Mouse (Mus musculus) hindbrain, embryonic 10.5 days (tissue): ENCODE measurements around the gene Med19. TPM values are rescaled to one million over a fixed set of nuclear protein-coding genes. Genes with fewer than 3 reads are reported as not detected.
"Not testable (repeated sequence)": the region's sequence is repeated elsewhere in the genome, so short reads cannot be mapped to it uniquely, and the experiment has no call there.

Source experiments
- DNase-seq: peaks from one replicate; pipeline ENCODE4 v3.0.0-alpha.2; 2017; ENCODE audit warnings: low spot score
- H3K27ac ChIP-seq: fragments of 300-500 bp; sonication (generic); 2 replicates; pipeline ENCODE4 v1.5.1; 2016; ENCODE audit warnings: mild to moderate bottlenecking, moderate library complexity
- H3K27me3 ChIP-seq: fragments of 300-500 bp; sonication (generic); 2 replicates; pipeline ENCODE4 v1.6.1; 2016; ENCODE audit warnings: mild to moderate bottlenecking; ENCODE audit not compliant: poor library complexity, insufficient read depth, severe bottlenecking
- H3K36me3 ChIP-seq: fragments of 300-500 bp; sonication (generic); 2 replicates; pipeline ENCODE4 v1.6.1; 2016; ENCODE audit warnings: mild to moderate bottlenecking, moderate library complexity
- H3K4me1 ChIP-seq: fragments of 300-500 bp; sonication (generic); replicated peaks from 2 replicates; pipeline ENCODE4 v1.6.1; 2016; ENCODE audit warnings: mild to moderate bottlenecking
- H3K4me3 ChIP-seq: fragments of 300-500 bp; sonication (generic); 2 replicates; pipeline ENCODE4 v1.5.1; 2016; ENCODE audit warnings: mild to moderate bottlenecking, moderate library complexity
- H3K9me3 ChIP-seq: fragments of 300-500 bp; sonication (generic); 2 replicates; pipeline ENCODE4 v1.6.1; 2016; ENCODE audit warnings: mild to moderate bottlenecking, moderate library complexity
- WGBS: fragments of 180-500 bp; shearing (Covaris S2); methylation state at CpG from one replicate; pipeline ENCODE4 v1.1.7; 2016; 5-methylcytosine and 5-hydroxymethylcytosine counted together
- polyA plus RNA-seq: library from polyadenylated mRNA; unstranded; fragments of >200 nt; fragmentation: Nextera tagmentation; extraction: Ambion mirVana; gene quantifications from 2 replicates; pipeline ENCODE4 v1.2.1, GENCODE M21; 2016

The Med19 gene
- polyA plus RNA-seq, 1 experiment from 2014 or later, result 47.6 TPM

GRCm38 (mm10) chr2:84714811-84715561, 36.8 kb downstream of the Med19 start, which contains the start of gene Zdhhc5:
Gene Zdhhc5, minus strand, starts transcription at chr2:84715180.
- peak; percentile 99 for DNase-seq
- peaks cover 14% of the 10 kb centered on the region for H3K36me3 ChIP-seq
- H3K27ac ChIP-seq, result peak within 1 kb of the TSS; percentile 97
- H3K4me3 ChIP-seq, result peak within 1 kb of the TSS; percentile 96
- no peaks in the 10 kb centered on the region for H3K9me3 ChIP-seq
- no peaks in the 10 kb centered on the region for H3K27me3 ChIP-seq
- H3K4me1 ChIP-seq, result peaks cover 27% of the 10 kb centered on the region
- WGBS, result under 1% methylated on average over 107 of the region's 107 CpGs

- H3K27me3 ChIP-seq, result no peaks in the 10 kb centered on the region
- WGBS, result under 1% methylated on average over 33 of the region's 33 CpGs
- peak; percentile 64 for DNase-seq
- peaks cover 27% of the 10 kb centered on the region for H3K4me1 ChIP-seq
- no peaks in the 10 kb centered on the region for H3K9me3 ChIP-seq
- peaks cover 7% of the 10 kb centered on the region for H3K36me3 ChIP-seq
- peak overlapping the region; percentile 96 for H3K4me3 ChIP-seq
- H3K27ac ChIP-seq, result peak overlapping the region; percentile 97
Observed at GRCm38 (mm10) chr2:84715562-84716361, 37.6 kb downstream of the Med19 start.

- Histone ChIP-seq H3K27me3 (no peaks in the 10 kb centered on the region), H3K4me3 (peak overlapping the region; percentile 96), H3K4me1 (peaks cover 27% of the 10 kb centered on the region), H3K36me3 (peaks cover 8% of the 10 kb centered on the region), H3K9me3 (no peaks in the 10 kb centered on the region), H3K27ac (peak overlapping the region; percentile 97)
- WGBS, result 40% methylated on average over 9 of the region's 9 CpGs
- DNase-seq, result no peak
Observed at GRCm38 (mm10) chr2:84716423-84717355, 38.5 kb downstream of the Med19 start.

- 94% methylated on average over 4 of the region's 4 CpGs for WGBS
- no peak for DNase-seq
Observed at GRCm38 (mm10) chr2:84717357-84717756, 39.2 kb downstream of the Med19 start.

GRCm38 (mm10) chr2:84720718-84721117, 42.5 kb downstream of the Med19 start:
- WGBS, result 95% methylated on average over 2 of the region's 2 CpGs
- no peak overlapping the region for H3K4me3 ChIP-seq
- peaks cover 18% of the 10 kb centered on the region for H3K4me1 ChIP-seq
- H3K27ac ChIP-seq, result no peak overlapping the region
- H3K27me3 ChIP-seq, result no peaks in the 10 kb centered on the region
- no peaks in the 10 kb centered on the region for H3K9me3 ChIP-seq
- H3K36me3 ChIP-seq, result peaks cover 47% of the 10 kb centered on the region
- no peak for DNase-seq

More at GRCm38 (mm10) chr2:84717357-84717756, 39.2 kb downstream of the Med19 start:
- Histone ChIP-seq H3K27me3 (no peaks in the 10 kb centered on the region), H3K4me3 (no peak overlapping the region), H3K9me3 (no peaks in the 10 kb centered on the region), H3K27ac (no peak overlapping the region), H3K4me1 (peaks cover 25% of the 10 kb centered on the region), H3K36me3 (peaks cover 15% of the 10 kb centered on the region)

- peaks cover 48% of the 10 kb centered on the region for H3K36me3 ChIP-seq
- no peak overlapping the region for H3K4me3 ChIP-seq
- no peaks in the 10 kb centered on the region for H3K9me3 ChIP-seq
- no peak overlapping the region for H3K27ac ChIP-seq
- DNase-seq, result no peak
- H3K4me1 ChIP-seq, result peaks cover 21% of the 10 kb centered on the region
- H3K27me3 ChIP-seq, result no peaks in the 10 kb centered on the region
- 81% methylated on average over 3 of the region's 3 CpGs for WGBS
Observed at GRCm38 (mm10) chr2:84721182-84721581, 43.0 kb downstream of the Med19 start.

GRCm38 (mm10) chr2:84723856-84724255, 45.7 kb downstream of the Med19 start:
- 95% methylated on average over 14 of the region's 14 CpGs for WGBS

GRCm38 (mm10) chr2:84725770-84726169, 47.6 kb downstream of the Med19 start:
- H3K36me3 ChIP-seq, result peaks cover 48% of the 10 kb centered on the region
- DNase-seq, result no peak
- WGBS, result 94% methylated on average over 10 of the region's 10 CpGs

More at GRCm38 (mm10) chr2:84723856-84724255, 45.7 kb downstream of the Med19 start:
- H3K4me3 ChIP-seq, result no peak overlapping the region
- no peak overlapping the region for H3K27ac ChIP-seq
- peaks cover 26% of the 10 kb centered on the region for H3K4me1 ChIP-seq
- no peak for DNase-seq
- H3K9me3 ChIP-seq, result no peaks in the 10 kb centered on the region
- H3K36me3 ChIP-seq, result peaks cover 48% of the 10 kb centered on the region
- H3K27me3 ChIP-seq, result no peaks in the 10 kb centered on the region

GRCm38 (mm10) chr2:84726716-84727115, 48.5 kb downstream of the Med19 start:
- peak overlapping the region; percentile 90 for H3K27ac ChIP-seq
- WGBS, result 5% methylated on average over 9 of the region's 9 CpGs

More at GRCm38 (mm10) chr2:84725770-84726169, 47.6 kb downstream of the Med19 start:
- Histone ChIP-seq H3K4me3 (0 out of 2 replicates have a peak overlapping the region, but pooled peaks have one; percentile 68), H3K4me1 (peaks cover 26% of the 10 kb centered on the region), H3K27me3 (no peaks in the 10 kb centered on the region), H3K9me3 (no peaks in the 10 kb centered on the region), H3K27ac (no peak overlapping the region)

GRCm38 (mm10) chr2:84727172-84727858, 49.1 kb downstream of the Med19 start, which contains the start of gene Clp1:
Gene Clp1, minus strand, starts transcription at chr2:84727350.
- Histone ChIP-seq H3K9me3 (no peaks in the 10 kb centered on the region), H3K27ac (peak within 1 kb of the TSS; percentile 90), H3K4me3 (peak within 1 kb of the TSS; percentile 68), H3K36me3 (peaks cover 34% of the 10 kb centered on the region), H3K27me3 (no peaks in the 10 kb centered on the region), H3K4me1 (peaks cover 26% of the 10 kb centered on the region)
- DNase-seq, result peak; percentile 97
- under 1% methylated on average over 39 of the region's 39 CpGs for WGBS

More at GRCm38 (mm10) chr2:84726716-84727115, 48.5 kb downstream of the Med19 start:
- Histone ChIP-seq H3K27me3 (no peaks in the 10 kb centered on the region), H3K36me3 (peaks cover 40% of the 10 kb centered on the region), H3K4me1 (peaks cover 26% of the 10 kb centered on the region), H3K9me3 (no peaks in the 10 kb centered on the region), H3K4me3 (peak overlapping the region; percentile 68)
- DNase-seq, result no peak

- 74% methylated on average over 5 of the region's 5 CpGs for WGBS
- not testable (repeated sequence) for H3K9me3 ChIP-seq, H3K4me3 ChIP-seq, DNase-seq, H3K27me3 ChIP-seq, H3K27ac ChIP-seq
- Histone ChIP-seq H3K4me1 (peaks cover 26% of the 10 kb centered on the region), H3K36me3 (peaks cover 27% of the 10 kb centered on the region)
Observed at GRCm38 (mm10) chr2:84728191-84728590, 50.0 kb downstream of the Med19 start.
